Mouse (Mus musculus) myocyte (in vitro differentiated cells): ENCODE data around the gene Mfsd4a.

Source experiments
- CEBPB ChIP-seq: IDR thresholded peaks from 2 replicates; pipeline ENCODE4 v1.6.1; 2011; ENCODE audit warnings: mild to moderate bottlenecking, moderate library complexity; ENCODE audit not compliant: poor library complexity, insufficient read depth, severe bottlenecking
- MAX ChIP-seq: IDR thresholded peaks from one replicate; pipeline ENCODE4 v1.6.1; 2011; ENCODE audit warnings: low read depth, mild to moderate bottlenecking, control low read depth
- MYOG ChIP-seq, 3 experiments: IDR thresholded peaks; one replicate each; pipeline ENCODE4 v1.6.1; 2011; ENCODE audit warnings: control low read depth in 2 of 3, low read depth in 2 of 3, mild to moderate bottlenecking in 2 of 3; ENCODE audit not compliant: insufficient read length in 2 of 3, control insufficient read depth in 1 of 3, insufficient read depth in 1 of 3
- POLR2A ChIP-seq: IDR thresholded peaks from one replicate; pipeline ENCODE4 v1.6.1; 2011; ENCODE audit warnings: low read depth, mild to moderate bottlenecking, control low read depth, moderate library complexity; ENCODE audit not compliant: insufficient read length
- USF1 ChIP-seq: IDR thresholded peaks from one replicate; pipeline ENCODE4 v1.6.1; 2011; ENCODE audit warnings: low read depth, mild to moderate bottlenecking, control low read depth, moderate library complexity

GRCm38 (mm10) chr1:131990083-131990760 is 77.6 kb downstream of the Mfsd4a start:
- TF ChIP-seq MAX (no peak), POLR2A (no peak), MYOG (IDR thresholded peaks at IDR 0.05; ENCODE audit: control insufficient read depth in 1 of 3, insufficient read depth in 1 of 3, insufficient read length in 2 of 3, low read depth in 2 of 3) (no peak), CEBPB (no peak), USF1 (no peak)
